Mouse (Mus musculus): ENCODE data around the gene Kirrel. TPM values are rescaled to one million over a fixed set of nuclear protein-coding genes. Genes with fewer than 3 reads are reported as not detected.

Gene Kirrel
- polyA plus RNA-seq, 1 experiment from 2014 or later = 27.9 TPM

DNA sequence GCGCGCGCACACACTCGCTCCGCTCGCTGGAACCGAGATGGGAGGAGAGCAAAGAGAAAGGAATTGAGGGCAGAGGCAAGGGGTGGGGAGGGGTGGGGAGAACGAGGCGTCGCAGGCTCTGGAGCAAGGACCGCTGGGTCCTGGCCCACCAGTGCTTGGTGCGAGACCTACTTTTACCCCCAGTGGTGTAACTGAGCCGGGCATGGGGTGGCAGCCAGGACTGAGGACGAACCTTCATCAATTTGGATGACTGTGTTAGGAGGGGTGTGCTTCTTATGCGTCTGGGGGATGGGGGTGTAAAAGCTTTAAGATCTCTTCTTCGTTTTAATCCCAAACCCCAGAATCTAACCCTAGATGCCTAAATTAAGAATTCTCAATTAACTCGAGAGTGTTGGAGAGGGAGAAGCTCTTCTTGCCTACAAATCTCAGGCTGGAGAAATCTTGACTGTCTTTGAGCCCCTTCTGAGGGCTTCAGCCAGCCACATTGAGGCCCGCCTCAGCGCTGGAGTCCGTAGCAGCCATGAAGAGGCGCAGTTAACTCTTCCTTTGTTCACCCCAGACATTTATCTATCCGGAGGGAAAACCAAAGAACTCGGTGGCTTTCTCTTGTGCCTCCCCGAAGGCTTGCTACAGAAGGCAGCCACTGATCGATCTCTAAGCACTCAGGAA is 356 bp upstream of the Kirrel start:
- under 1% methylated on average over 25 of the region's 25 CpGs for WGBS
- H3K9me3 ChIP-seq = no peaks in the 10 kb centered on the region
- H3K36me3 ChIP-seq = no peaks in the 10 kb centered on the region
- H3K4me3 ChIP-seq = peak overlapping the region; percentile 68
- peak; percentile 71 for DNase-seq (ENCODE audit: low spot score)
- H3K27ac ChIP-seq = peak overlapping the region; percentile 91
- H3K4me1 ChIP-seq = peaks cover 46% of the 10 kb centered on the region
- no peaks in the 10 kb centered on the region for H3K27me3 ChIP-seq (ENCODE audit: insufficient read depth, poor library complexity, severe bottlenecking)

GRCm38 (mm10) chr3:87173486-87174085 is 961 bp downstream of the Kirrel start:
- DNase-seq (ENCODE audit: low spot score) = peak; percentile 74
- 1% methylated on average over 8 of the region's 8 CpGs for WGBS

DNA sequence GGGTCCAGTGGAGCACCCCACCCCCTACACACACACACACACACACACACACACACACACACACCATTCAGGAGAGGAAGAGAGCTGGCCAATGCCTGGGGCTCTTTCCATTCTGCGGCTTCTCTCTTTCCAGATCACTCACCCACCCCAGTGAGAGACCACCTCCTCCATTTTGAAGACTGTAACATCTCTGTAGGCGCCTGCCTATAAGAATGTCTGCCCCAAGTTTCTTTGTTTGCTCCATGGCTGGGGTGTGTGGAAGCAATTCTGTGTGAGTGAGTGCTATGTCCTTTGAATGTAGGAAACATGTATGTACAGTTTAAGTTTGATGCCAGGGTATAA is 1.5 kb downstream of the Kirrel start:
- Histone ChIP-seq H3K27me3 (ENCODE audit: insufficient read depth, poor library complexity, severe bottlenecking) (no peaks in the 10 kb centered on the region), H3K9me3 (no peaks in the 10 kb centered on the region), H3K36me3 (no peaks in the 10 kb centered on the region), H3K4me1 (peaks cover 64% of the 10 kb centered on the region), H3K4me3 (peak overlapping the region; percentile 68), H3K27ac (peak overlapping the region; percentile 91)
- WGBS = 0% methylated on average over 2 of the region's 2 CpGs
- no peak for DNase-seq (ENCODE audit: low spot score)

More at GRCm38 (mm10) chr3:87173486-87174085, 961 bp downstream of the Kirrel start:
- peak overlapping the region; percentile 91 for H3K27ac ChIP-seq
- H3K36me3 ChIP-seq = no peaks in the 10 kb centered on the region
- H3K9me3 ChIP-seq = no peaks in the 10 kb centered on the region
- peak overlapping the region; percentile 68 for H3K4me3 ChIP-seq
- peaks cover 59% of the 10 kb centered on the region for H3K4me1 ChIP-seq
- H3K27me3 ChIP-seq (ENCODE audit: insufficient read depth, poor library complexity, severe bottlenecking) = no peaks in the 10 kb centered on the region

DNA sequence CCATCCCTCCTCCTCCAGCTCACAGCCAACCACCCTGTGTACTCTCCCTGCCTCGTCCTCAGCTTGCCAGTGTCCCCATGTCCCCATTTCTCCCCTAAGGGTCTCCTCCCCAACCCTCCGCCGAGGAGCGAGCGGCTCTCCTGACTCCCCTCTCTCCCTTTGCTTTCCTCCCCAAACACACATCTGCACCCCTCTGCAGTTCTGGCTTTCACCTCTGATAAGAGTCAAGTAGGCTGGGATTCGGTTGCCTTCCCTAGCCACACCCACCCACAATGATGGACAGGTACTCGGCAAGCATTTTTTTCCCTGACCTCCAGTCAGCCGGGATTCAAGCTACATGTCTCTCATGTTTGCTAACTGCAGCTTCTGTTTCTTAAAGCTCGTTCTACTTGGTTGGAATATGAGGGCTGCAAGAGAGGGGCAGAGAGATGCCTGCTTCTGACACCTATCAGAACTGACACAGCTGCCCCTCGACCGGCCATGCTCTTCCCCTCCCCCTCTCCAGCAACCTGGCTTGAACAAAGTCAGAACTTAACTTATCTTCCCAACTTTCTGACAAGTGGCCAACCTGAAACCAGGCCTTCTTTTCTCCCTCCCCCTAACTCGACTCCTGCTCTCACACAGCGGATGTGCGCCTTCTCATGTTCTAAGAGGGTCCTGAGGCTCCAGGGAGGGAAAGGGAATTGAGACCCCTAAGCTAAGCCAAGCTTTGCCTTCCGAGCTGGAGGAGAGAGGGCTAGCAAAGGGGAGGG is 2.0 kb downstream of the Kirrel start:
- Histone ChIP-seq H3K36me3 (no peaks in the 10 kb centered on the region), H3K27me3 (ENCODE audit: insufficient read depth, poor library complexity, severe bottlenecking) (no peaks in the 10 kb centered on the region), H3K4me1 (peaks cover 70% of the 10 kb centered on the region), H3K4me3 (peak overlapping the region; percentile 68), H3K9me3 (no peaks in the 10 kb centered on the region), H3K27ac (peak overlapping the region; percentile 91)
- WGBS = 1% methylated on average over 15 of the region's 15 CpGs
- peak; percentile 80 for DNase-seq (ENCODE audit: low spot score)

DNA sequence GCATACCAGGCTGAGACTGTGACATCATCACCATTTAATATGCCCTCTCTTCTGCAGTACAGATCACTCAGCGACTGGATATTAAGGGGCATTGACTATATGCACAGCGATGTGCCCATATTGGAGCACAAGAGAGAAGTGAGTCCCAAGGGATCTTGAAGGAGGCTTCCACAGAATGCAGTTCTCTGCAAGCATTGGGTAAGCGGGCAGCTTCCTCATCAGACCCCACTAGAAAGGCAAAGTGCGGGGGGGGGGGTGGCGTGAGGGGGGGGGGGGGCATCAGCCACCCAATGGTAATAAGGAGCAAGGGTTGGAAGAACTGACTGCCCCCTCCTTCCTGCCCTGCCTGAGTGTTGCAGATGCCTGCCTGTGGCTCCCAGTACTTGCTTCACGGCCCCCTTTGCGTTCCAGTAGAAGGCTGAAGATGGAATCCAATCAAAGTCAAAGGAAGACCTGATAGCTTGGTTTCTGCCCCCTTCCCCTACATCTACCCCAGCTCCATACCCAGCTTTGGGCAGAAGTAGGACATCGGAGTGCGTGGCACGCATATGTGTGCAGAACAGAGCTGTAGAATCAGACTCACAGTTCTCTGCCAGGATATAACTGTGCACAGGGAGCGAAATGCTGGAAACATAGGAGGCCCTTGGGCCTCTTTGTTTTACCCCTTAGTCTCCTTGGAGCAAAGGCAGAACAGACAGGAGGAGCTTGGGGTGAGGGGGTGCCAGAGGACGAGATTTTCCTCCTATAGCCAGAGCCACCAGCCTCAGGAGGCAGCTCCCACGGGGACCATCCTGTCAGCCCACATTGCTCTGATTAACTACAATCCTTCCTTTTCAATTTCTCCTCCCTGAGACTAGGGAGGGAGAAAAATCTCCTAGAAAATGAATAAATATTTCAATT is 3.1 kb downstream of the Kirrel start:
- Histone ChIP-seq H3K27ac (peak overlapping the region; percentile 91), H3K9me3 (no peaks in the 10 kb centered on the region), H3K4me3 (peak overlapping the region; percentile 68), H3K36me3 (no peaks in the 10 kb centered on the region), H3K4me1 (peaks cover 78% of the 10 kb centered on the region), H3K27me3 (ENCODE audit: insufficient read depth, poor library complexity, severe bottlenecking) (no peaks in the 10 kb centered on the region)
- 34% methylated on average over 13 of the region's 13 CpGs for WGBS
- peak; percentile 72 for DNase-seq (ENCODE audit: low spot score)

GRCm38 (mm10) chr3:87169402-87170015 is 5.0 kb downstream of the Kirrel start:
- Histone ChIP-seq H3K9me3 (no peaks in the 10 kb centered on the region), H3K4me3 (peak overlapping the region; percentile 25; the same call in 1 of the 2 replicates), H3K4me1 (peaks cover 87% of the 10 kb centered on the region), H3K27ac (peak overlapping the region; percentile 56; the same call in 1 of the 2 replicates), H3K27me3 (ENCODE audit: insufficient read depth, poor library complexity, severe bottlenecking) (no peaks in the 10 kb centered on the region), H3K36me3 (0 out of 2 replicates have a peak, but pooled peaks cover 1% of the 10 kb centered on the region)
- DNase-seq (ENCODE audit: low spot score) = peak; percentile 58
- 17% methylated on average over 5 of the region's 5 CpGs for WGBS

- no peaks in the 10 kb centered on the region for H3K9me3 ChIP-seq
- peak overlapping the region; percentile 56; the same call in 1 of the 2 replicates for H3K27ac ChIP-seq
- WGBS = 44% methylated on average over 7 of the region's 7 CpGs
- H3K27me3 ChIP-seq (ENCODE audit: insufficient read depth, poor library complexity, severe bottlenecking) = no peaks in the 10 kb centered on the region
- DNase-seq (ENCODE audit: low spot score) = peak; percentile 74
- no peak overlapping the region for H3K4me3 ChIP-seq
- peaks cover 92% of the 10 kb centered on the region for H3K4me1 ChIP-seq
- 0 out of 2 replicates have a peak, but pooled peaks cover 5% of the 10 kb centered on the region for H3K36me3 ChIP-seq
These were observed 5.8 kb downstream of the Kirrel start for GRCm38 (mm10) chr3:87168756-87169155.

DNA sequence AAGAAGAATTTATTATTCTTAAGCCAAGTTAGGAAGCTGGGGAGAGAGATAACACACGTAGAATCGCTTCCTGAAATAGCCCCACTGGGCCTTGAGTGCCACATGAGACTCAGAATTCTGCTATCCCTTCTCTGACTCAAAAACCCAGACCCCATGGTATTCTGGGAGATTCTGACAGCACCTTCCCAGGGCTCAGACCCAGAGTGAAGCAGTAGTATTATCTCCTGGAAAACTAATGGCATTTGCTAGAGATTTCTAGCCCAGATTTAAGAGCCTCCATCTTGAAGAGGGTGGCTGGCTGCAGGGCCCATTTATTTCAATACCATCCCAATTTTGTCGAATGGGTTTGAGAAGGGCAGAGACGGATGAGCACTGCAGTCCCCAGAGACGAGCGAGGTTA is 6.9 kb downstream of the Kirrel start:
- Histone ChIP-seq H3K36me3 (peaks cover 11% of the 10 kb centered on the region; the same call in 1 of the 2 replicates), H3K4me1 (peaks cover 92% of the 10 kb centered on the region), H3K4me3 (no peak overlapping the region), H3K9me3 (no peaks in the 10 kb centered on the region), H3K27me3 (ENCODE audit: insufficient read depth, poor library complexity, severe bottlenecking) (no peaks in the 10 kb centered on the region), H3K27ac (peak overlapping the region; percentile 56)
- WGBS = 59% methylated on average over 6 of the region's 6 CpGs
- no peak for DNase-seq (ENCODE audit: low spot score)

DNA sequence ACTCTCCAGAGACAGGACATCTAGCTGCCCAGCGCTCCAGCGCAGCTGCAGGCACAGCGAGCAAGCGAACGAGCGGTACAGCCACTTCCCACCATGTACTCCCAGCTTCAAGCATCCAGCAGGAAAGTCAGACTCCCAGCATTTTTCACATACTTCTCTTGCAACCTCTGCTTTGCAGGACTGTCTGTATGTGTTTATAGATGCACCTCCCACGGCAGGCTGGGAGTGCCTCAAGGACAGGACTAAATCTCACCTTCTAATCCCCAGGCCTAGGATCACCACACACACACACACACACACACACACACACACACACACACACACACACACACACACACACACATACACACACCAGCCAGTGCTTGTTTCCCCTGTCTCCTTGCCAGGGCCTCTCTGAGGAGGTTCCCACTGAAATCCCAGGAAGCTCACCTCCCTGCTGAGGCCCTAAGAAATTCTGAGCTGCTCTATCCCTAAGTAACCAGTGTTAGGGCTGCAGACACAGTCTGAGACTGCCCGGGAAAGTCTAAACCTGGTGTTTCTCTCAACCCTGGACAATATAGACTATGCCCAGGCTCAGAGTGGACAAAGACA is 9.2 kb downstream of the Kirrel start:
- 14% methylated on average over 8 of the region's 8 CpGs for WGBS
- Histone ChIP-seq H3K27ac (peak overlapping the region; percentile 83), H3K36me3 (peaks cover 19% of the 10 kb centered on the region; the same call in 1 of the 2 replicates), H3K9me3 (no peaks in the 10 kb centered on the region), H3K4me1 (peaks cover 97% of the 10 kb centered on the region), H3K4me3 (peak overlapping the region; percentile 36), H3K27me3 (ENCODE audit: insufficient read depth, poor library complexity, severe bottlenecking) (no peaks in the 10 kb centered on the region)
- DNase-seq (ENCODE audit: low spot score) = peak; percentile 79

- H3K4me1 ChIP-seq = peaks cover 93% of the 10 kb centered on the region
- peak; percentile 66 for DNase-seq (ENCODE audit: low spot score)
- H3K4me3 ChIP-seq = no peak overlapping the region
- 87% methylated on average over 6 of the region's 6 CpGs for WGBS
- H3K27ac ChIP-seq = peak overlapping the region; percentile 83
- H3K36me3 ChIP-seq = peaks cover 20% of the 10 kb centered on the region; the same call in 1 of the 2 replicates
- no peaks in the 10 kb centered on the region for H3K27me3 ChIP-seq (ENCODE audit: insufficient read depth, poor library complexity, severe bottlenecking)
- H3K9me3 ChIP-seq = no peaks in the 10 kb centered on the region
These were observed 10.3 kb downstream of the Kirrel start for GRCm38 (mm10) chr3:87164099-87164815.

DNA sequence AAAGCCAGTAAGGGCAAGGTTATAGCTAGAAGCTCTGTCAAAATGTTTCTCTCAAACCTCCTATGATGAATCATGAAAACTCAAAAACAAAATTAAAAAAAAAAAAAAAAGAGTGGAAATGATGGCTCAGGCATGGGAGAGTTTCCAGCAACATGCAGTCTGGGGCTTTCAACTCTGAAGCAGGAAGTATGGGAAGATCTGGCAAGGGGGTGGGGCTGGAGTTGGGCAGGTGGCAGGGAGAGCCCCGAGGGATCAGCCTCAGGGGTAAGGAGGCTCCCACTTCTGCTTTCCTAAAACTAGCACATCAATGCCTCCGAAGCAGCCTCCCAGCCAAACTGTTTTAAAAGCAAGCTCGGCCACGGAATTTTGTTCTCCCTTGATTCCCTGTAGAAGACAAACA is 11.4 kb downstream of the Kirrel start:
- Histone ChIP-seq H3K4me3 (no peak overlapping the region), H3K4me1 (peaks cover 93% of the 10 kb centered on the region)

More for the DNA sequence above, 11.4 kb downstream of the Kirrel start:
- Histone ChIP-seq H3K27me3 (ENCODE audit: insufficient read depth, poor library complexity, severe bottlenecking) (no peaks in the 10 kb centered on the region), H3K36me3 (peaks cover 20% of the 10 kb centered on the region; the same call in 1 of the 2 replicates), H3K27ac (0 out of 2 replicates have a peak overlapping the region, but pooled peaks have one; percentile 47), H3K9me3 (no peaks in the 10 kb centered on the region)
- DNase-seq (ENCODE audit: low spot score) = peak; percentile 68
- 58% methylated on average over 4 of the region's 4 CpGs for WGBS
